Mouse (Mus musculus) left cerebral cortex, adult 8-10 months (tissue): Measurements from ENCODE around the gene Clstn1. TPM values are rescaled to one million over a fixed set of nuclear protein-coding genes. Genes with fewer than 3 reads are reported as not detected.

Experiments used
- DNase-seq, 2 experiments: peaks; one replicate each; pipeline ENCODE4 v3.0.0; 2022; ENCODE audit warnings: low spot score in 2 of 2
- total RNA-seq, 4 experiments: library from RNA; stranded (reverse); gene quantifications; 2 replicates each; pipeline ENCODE4 v1.2.4; 2022

The Clstn1 gene
- total RNA-seq, 4 experiments from 2014 or later: 1,199 to 1,281 (median 1,221) TPM

DNA sequence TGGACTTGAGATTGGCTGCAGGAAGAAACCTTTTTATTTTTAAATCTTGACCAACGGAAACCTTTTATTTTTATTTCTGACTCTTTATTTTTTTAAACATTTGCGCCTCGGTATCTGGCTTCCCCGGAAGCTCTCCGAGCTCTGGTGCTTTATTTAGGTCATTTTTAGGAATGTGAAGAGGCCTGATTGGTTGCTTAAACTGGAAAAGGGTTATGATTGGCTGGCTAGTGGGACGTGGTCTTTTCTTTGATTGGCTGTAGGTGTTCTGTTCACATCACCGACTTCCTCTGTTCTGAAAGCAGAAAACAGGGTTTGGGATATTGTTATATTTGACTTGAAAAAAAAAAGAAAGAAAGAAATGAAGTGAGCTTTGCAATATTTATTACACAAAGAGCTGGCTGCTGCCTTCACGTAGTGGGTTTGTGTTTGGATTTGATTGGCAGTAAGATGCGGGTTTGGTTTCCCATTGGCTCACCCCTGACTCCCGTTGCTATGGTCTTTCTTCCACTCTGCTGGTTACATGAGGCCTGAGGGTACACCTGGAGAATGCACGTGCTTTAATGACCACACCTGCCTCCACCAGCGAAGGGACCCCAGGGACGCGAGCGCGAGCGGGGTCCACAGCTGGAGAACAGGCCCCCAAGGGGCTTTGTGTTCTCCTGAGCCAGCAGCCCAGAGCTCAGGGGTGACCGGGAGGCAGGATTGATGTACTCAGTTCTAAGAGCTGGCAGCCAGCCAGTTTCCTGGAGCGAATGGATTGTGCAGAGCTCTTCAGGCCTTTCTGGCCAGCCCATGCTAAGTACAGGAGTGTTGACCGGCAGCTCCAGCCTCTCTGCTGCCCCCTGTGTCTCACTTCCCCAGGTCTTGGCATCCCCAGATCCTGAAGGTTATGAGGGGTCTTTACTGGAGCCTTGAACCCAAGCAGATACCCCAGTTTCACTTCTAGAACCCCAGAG, 21.5 kb upstream of the Clstn1 start:
- no peak for DNase-seq

DNA sequence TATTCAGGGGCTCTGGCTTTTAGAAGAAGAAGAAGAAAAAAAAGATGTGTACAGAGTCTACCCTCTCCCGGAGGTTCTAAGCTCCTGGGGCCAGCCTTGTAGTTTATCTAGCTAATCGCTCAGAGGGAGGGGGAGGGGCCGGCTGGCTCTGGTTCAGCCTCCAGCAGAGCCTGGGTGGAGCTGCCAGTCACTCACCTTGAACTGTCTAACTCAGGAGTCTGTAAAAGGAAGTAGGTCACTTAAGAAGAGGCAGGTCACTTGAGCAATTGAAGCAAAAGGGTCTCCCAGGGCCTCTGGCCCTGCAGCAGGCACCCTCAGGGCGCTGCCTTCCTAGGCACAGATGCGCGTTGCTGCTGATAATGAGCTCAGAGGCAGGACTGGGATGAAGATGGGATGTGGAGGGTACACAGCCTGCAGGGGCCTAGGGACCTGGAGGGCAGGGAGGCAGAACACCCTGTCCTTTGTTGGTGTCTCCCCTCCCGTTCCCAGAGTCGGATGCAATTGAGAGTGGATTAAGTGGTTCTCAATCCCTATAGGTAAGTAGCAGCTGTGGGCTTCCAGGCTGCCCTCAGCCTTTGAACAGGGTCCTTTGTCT, 18.7 kb upstream of the Clstn1 start:
- DNase-seq: no peak

DNA sequence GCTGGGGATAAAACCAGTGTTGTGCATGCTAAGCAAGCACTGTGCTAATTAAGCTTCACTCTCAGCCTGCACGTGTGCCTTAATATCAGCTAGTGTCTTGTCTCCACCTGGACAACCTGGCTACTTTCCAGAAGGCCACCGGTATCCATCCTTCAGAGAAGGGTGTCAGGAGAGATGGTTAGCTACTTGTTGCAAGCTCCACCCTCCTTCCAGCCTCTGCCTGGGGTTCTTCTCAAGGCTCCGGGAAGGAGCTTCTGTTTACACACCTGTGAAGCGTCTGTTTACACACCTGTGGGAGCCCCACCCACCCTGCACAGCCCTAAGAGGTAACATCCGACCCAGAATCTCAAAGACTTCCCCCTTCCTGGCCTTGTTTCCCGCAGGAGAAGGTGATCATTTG, 17.6 kb upstream of the Clstn1 start:
- DNase-seq: no peak

DNA sequence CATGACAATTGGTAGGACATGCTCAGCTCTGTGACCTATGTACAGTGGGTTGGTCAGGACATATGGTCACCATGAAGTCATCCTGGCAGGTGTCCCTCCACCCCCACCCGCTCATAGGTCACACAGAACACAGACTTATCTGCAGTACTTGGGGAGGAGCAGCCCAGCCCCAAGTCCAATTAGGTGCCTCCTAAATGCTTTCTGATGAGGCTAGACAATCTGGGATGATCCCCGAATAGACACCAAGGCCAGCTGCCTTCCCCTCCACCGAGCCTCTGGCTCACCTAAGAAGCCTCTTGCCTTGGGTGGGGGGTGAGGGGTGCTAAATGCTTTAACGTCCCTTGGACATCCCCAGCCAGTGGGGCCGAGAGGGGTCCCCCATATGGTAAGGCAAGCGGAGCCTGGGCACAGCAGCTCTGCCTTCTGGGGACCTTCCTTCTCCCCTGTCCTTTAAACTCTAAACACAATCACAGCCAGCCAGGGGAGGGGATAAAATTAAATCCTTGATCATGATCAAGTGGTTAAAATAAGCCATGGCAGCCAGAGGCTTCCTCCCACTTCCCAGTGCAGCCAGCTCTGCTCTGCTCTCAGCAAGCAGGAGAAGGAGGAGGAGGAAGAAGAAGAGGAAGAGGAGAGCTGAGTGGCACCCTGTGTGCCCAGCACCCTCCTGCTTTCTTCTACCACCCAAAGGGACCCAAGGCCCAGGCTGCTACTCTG, 16.3 kb upstream of the Clstn1 start:
- DNase-seq: peak in 1 of 2 experiments; percentile 67

DNA sequence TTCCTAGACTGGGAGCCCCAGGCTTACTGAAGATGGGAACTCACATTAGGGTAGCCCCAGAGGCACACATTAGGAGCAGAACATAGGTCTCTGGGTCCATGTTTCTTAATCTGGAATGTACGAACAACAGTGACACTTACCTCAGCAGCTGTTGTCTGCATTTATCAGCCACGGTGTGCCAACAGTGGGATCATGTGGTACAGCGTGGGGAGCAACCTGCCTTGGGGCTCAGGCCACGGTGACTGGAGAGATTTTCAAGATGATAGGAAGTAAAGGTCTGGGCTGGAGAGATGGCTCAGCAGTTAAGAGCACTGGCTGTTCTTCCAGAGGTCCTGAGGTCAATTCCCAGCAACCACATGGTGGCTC, 15.8 kb upstream of the Clstn1 start:
- no peak for DNase-seq

DNA sequence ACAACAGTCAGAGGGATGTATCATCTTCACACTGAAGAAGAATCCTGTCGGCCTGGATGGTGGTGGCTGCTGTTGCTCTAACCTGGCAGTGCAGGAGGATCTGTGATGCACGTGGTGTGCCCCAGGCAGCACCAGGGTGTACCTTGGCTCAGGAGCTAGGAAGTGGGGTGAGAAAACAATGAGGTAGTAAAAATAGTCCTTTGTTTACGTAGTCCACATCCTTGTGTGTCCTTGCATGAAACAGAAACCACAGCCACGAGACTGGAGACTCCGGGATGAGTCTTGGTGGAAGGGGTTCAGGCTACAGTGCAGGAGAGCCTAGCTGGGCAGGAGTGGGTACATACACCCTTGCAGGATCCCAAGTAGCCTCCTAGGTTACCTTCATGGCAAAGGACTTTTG, 15.1 kb upstream of the Clstn1 start:
- DNase-seq: no peak

DNA sequence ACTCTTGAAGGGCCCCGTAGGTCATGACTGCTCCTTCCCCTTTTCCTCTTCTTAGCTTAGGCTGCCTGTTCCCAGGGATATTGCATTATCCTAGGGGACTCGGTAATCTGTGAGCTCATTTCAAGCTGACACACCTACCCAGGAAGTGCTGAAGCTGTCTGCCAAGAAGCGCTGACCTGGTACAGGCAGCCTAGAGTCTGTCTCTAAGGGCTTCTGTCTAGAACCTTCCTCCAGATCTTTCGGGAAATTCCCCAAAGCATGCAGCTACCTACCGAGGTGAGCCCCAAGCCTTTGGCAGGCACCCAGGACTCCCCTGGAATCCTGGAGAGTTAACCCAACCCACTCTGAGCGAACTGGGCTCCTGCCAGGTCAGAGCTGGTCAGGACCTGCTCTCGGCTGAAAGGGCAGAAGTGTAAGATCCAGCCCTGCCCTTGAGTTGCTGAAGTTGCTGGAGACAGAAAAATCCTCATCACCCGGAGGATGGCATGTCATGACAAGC, 14.6 kb upstream of the Clstn1 start:
- no peak for DNase-seq

DNA sequence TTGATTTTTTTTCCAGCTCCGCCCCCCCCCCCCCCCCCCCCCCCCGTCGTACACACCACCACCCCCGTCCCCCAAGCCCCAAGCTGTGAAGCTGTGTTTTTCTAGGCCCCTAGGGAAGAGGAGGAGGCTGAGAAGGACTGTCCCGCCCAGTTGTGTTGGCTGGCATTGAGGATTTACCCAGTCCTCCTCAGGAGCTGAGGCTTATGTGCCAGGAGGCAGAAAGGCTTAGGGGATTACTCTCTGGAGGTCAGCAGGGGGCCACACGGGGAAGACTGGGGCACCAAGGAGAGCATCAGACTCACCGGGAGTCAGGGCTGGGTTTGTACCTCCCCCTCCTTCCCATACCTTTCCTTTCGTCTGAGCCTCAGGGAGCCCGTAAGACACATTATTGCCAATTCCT, 13.8 kb upstream of the Clstn1 start:
- no peak for DNase-seq

DNA sequence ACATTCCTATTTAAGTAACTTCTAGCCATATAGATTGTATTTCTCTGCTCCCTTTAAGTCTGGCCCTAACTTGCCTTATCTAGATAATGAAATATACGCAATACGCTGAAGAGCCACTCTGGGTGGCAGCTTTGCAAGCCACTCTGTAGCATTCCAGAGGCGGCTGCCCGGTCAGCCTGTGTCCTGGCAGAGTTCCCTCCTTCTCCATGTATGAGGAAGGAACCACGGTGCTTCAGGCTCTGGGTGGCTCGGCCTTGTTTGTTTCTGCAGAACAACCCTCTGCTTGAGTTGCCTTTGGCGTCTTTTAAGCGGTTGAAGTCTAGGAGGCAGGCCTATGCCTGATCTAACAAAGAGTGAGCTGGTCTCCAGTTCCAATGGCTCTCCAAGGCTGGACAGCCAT, 13.4 kb upstream of the Clstn1 start:
- no peak for DNase-seq

DNA sequence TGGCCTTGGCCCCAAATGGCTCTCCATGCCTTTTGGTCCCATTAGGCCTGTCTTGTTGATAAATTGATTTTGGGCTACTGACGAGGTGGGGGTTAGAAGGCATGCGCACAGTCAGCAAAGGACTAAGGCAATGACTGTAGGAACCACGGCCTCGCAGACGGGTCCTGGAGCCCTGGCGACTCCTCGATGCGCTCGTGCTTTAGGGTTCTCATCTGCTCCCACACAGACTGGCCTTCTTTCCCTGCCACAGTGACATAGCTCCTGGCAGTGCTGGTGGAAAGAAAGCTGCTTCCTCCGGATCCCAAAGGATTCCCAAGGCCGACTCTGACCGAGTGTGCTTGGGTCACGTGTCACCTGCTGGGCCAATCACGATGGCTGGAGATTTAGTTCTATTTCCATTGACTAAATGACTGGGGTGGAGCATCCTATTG, 11.9 kb upstream of the Clstn1 start:
- DNase-seq: no peak

DNA sequence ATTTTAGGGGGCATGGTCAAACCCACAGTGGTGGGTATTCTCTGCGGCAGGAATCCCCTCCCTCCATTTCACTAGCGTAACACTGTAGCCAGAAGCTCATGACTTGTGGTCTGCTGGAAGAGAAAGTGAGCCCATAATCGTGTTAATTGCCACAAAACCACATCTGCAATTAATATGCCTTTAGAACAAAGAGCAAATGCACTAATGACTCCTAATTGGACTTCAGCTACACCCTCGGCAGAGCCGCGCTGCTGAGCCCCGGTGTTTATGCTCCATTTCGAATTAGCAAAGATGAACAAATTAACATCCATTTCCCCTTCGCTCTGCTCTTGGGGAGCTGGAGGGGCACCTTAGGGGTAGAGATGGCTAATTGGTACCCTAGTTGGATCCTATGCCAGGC, 10.2 kb upstream of the Clstn1 start:
- no peak for DNase-seq

DNA sequence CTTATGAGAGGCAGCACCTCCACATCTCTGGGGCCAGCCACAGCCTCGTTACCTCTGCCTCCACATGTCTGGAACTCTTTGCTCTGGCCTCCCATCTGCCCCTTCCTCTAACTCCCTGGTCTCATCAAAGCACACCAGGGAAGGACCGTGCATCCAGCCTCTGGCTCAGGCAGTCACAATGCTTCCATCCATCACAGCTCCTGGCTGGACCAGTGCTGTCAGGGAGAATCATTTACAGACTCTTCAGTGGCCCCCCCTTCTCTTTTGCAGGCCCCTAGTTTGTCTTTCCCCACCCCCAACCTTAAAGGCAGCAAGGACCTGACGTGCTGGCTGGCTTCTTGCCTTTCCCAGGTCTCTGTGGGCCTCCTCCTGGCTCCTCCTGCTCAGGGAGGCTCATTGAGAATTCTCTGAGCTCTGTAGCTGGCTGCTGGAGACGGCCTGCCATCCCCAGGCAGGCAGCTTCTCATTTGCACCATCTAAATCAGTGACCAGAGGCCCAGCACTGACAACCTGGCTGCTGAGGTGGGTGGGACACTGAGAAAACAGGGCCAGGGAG, 9.2 kb upstream of the Clstn1 start:
- no peak for DNase-seq

DNA sequence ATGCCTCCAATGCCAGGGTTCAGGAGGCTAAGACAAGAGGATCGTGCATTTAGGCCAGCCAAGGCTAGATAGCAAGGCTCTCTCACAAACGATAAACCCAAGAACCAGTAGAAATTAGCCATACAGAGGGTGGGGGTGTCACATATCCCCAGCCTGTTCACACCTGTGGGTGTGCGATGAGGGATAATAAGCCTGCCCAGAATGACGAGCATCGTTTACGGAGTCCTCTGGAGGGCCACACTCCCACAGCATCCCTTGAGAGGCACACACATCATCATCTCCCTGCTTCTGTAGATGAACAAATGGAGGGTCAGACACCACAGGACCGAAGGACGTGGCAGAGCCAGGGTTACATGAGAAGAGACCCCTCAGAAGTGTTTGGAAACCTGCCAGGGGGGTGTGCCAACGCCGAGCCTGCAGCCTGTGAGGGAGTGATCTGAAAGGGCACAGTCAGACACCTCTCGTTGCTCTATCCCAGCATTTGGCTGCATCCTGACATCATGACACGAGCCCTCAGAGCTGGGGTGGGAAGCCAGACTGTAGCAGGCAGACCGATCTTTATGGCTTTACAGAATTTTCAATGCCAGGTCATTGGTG, 8.1 kb upstream of the Clstn1 start:
- DNase-seq: no peak

DNA sequence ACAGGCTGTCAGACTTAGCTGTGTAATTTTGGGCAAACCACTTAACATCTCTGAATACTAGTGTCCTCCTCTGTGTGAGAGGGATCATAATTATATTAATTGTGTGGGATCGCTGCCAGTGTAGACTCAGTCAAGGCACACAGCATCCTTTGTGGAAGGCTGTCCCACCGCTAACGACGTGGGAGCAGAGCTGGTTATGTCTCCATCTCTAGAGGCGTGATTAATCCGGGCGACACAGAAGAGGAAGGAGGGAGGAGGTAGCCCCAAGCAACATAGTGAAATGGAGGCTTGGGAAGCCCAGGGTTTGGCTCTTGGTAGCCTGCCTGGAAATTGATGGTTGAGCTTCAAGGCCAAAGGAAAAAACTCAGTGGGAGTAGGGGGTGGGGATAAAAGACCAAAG, 7.4 kb upstream of the Clstn1 start:
- DNase-seq: no peak

DNA sequence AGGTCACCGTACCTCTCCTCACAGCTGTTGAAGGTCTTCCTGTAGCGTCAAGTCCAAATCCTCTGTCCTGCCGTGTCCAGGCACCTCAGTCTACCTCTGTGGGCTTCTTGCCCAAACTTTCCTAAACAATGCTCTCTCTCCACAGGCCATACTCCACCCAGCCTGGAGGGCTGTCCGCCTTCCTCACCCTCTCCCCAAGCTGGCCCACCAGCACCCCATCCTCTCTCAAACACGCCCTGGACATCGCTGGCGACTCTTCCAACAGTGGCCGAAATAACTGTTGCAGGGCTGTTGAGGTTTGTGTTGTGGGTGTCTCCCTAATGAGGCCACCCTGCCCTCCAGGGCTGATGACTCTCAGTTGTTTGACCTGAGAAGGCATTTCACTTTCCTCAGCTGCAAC, 1.0 kb upstream of the Clstn1 start:
- no peak for DNase-seq

DNA sequence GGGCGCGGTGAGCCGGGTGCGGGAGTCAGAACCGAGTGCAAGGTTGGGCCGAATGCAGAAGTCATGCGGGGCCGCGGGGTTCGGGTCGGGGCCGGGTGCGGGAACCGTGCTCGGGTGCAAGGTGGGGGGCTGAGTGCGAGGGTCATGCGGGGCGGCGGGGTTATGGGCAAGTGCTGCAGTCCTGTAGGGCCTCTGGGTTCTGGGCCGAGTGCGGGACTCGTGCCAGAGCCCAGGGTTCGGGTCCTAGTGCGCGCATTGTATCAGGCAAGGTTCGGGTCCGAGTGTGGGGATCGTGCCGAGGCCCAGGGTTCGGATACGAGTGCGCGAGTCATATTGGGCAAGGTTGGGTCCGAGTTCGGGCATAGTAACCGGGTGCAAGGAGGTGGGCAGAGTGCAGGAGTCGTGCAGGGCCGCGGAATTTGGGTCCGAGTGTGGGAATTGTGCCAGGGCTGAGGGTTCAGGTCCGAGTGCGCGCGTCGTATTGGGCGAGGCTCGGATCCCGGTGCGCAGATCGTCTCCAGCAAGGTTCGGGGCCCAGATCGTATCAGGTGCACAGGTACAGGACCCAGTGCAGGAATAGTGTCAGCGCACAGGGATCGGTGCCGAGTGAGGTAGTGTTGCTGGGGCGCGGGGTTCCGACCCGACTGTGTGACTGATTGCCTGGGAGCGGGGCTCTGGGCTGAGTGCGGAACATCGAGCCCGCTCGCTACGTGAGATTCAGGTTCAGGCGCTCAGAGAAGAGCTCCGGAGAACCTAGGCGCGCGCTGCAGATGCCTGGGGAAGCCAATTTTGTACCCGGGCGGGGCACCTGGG, 721 bp downstream of the Clstn1 start:
- DNase-seq: no peak

DNA sequence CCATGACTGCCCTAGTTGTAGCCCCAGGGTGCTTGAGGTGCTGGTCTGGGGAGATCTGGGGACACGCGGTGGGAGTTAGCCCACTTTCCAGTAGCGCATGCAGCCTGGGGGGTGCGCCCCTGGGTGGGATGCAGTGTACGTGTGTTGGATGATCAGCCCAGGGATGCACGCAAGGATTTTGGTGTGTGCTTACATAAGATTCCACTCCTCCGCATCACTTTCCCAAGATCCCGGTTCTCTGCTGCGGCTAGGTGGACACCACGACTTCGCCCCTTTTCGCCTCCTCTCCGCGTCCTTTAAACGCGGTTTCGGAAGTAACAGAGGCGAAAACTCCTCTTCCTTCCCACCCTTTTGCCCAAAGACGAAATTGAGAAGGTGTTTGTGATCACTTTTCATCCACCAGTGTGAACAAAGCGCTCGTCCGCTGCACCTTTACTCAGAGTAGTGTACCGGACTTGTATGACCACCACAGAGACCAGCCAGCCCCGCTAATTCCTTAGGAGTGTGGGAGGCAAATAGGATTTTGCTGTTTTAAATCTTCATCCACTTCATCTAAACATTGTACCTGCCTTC, 1.4 kb downstream of the Clstn1 start:
- DNase-seq: peak; percentile 59 to 64

DNA sequence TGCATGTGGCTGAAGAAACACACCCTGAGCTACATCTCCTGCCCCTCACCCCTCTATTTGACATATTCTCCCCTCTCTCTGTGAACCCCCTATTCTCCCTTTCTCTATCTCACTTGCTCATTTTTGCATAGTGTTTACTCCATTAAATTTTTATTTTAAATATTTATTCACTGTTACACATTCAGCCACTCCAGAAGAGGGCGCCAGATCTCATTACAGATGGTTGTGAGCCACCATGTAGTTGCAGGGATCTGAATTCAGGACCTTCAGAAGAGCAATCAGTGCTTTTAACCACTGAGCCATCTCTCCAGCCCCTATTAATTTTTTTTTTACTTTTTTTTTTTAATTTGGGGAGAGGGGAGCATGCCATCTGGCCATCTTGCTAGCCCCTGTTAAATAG, 3.9 kb downstream of the Clstn1 start:
- DNase-seq: no peak

DNA sequence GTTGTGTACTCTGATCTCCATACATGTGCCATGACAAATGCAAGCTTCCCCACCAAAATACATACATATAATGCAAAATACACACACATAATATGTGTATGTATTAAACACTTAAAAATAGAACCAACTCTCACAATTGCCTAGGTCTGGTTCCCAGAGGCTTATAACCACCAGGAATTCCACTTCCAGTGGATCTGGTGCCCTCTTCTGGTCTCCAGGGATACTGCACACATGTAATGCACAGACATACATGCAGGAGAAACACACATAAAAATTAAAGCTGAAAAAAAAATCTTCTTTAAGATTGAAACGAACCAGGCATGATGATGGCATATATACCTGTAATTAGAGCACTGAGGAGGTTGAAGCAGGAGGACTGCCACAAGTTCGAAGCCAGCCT, 5.2 kb downstream of the Clstn1 start:
- no peak for DNase-seq

DNA sequence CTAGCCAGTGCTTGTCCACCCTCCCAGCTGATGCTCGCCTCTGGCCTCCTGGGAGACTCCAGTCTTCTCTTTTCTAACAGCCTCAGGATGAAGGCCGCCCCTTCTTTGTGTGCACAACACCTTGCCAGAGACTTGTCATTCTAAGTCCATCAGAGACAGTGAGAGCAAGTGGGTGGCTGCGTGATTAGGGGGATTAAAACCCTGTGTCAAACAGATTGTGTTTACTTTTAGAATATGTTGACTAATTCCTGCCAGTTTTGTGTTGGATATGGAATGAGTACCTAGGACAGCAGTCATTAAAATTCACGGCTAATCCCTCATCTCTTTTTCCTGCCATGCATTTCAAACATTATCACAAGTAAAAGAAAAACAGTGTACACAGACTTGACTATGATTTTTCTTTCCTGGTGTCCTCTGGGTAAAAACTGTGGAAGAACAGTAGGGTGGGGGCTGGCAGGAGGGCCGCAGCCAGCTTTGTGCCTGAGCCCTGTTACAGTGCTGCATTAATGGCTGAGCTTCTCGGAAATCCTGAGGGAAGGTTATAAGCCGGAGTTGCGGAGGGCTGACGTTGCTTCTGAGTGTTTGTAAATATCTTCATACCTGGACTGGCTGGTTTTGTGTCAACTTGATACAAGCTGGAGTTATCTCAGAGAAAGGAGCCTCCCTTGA, 8.8 kb downstream of the Clstn1 start:
- DNase-seq: no peak
